Mouse (Mus musculus): Measurements from ENCODE around the gene Cmss1.

Cmss1 gene

DNA sequence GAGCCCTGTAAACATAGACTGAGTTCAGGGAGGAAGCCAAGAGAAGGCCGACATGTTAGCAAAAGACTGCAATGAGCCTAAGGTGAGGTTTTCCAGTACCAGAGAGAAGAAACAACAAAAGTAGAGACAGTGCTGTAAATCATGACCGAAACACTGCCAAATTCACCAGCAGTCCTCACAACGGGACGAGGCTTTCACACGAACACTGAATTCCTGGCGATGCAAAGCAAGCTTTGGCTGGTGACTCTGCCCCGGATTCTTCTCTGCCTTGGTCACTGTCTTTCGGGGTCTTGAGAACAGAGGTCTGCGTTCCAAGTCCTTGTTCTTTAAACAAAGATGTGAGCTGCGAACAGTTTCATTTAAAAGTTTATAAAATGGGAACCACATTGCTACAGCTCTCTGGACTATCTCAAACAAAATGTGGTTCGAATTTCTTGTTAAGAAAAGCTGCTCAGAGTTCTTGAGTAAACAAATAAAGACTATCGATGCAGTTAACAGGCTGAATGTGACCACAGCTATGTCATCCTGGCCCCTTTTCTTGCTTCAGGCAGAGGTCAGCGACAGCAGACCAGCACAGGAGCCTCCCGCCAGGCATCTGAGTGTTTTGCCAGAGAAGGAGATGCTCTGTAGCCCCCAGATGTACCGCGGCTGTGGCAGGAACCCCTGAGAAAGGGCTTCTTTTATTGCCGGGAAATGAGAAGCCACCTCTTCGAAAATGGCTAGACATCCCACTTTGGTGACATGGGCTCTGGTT, 239.5 kb downstream of the Cmss1 start:
- in situ Hi-C loops (cut with MboI; ENCODE audit: unreplicated experiment in 2 of 2): no loop called here

DNA sequence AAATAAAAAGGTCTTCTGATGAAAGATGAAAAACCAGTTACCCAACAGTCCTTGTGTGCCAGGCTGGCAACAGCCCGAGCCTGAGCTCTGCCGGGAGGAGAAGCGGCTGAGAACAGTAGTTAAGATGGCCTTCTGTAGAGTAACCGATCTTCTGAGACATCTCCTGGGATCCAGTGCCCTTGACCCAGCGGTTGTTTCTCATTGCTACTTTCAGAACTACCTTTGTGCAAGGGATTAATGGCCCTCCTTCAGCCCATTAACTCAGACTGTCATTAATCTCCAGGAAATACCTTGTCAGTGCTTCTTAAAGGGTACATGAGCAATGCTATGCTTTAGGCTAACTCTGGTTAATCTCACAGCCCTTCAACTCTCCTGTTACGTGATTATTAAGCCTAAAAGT, 240.5 kb downstream of the Cmss1 start:
- in situ Hi-C loops (cut with MboI; ENCODE audit: unreplicated experiment in 2 of 2): no loop called here

DNA sequence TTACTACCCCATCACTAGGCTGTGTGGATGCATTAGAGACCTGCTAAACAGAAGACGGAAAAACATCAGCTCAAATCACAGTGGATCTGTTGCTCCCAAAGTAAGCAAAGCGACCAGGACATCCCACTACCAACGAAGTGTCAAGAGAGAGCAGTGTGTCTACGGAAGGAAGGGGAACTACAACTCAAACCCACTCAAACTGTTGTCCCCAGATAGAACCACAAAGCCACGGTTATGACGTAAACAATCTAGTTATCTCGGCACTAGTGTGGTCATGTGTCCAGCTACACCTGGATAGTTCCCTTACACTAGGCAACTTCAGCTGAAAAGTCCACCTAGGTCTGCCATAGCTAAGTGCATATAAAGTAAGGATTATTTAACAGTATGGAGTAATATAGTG, 242.2 kb downstream of the Cmss1 start:
- in situ Hi-C loops (cut with MboI; ENCODE audit: unreplicated experiment in 2 of 2): no loop called here

DNA sequence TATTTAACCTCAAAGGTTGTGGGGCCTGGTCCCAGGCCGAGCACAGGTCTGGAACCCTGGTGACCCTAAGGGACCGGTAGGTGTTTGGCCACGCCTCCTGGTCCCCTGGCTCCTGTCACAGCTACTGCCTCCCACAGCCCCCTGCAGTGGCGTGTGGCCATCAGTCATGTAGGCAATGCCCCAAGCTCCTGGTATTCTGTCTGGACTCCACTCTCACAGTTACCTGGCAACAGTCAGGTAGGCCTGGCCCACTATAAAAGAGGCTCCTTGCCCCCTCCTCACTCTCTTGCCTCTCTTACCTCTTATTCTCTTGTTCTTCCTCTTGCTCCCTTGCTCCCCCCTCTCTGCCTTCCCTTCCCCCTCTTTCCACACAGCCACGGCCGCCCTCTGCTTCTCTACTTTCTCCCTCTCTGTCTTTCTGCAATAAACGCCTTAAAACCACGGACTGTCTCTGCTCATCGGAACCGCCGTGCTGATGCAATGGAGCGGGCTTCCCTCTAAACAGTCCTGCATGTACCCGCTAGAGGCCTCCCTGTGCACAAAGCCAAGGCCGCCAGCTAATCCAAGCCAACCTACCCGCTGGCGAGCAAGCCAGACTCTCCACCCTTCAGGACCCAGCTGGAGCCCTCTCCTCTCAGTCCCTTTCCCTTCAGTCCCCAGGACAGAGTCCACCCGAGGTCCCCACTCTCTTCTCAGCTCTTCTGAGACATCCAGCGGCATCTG, 243.8 kb downstream of the Cmss1 start:
- in situ Hi-C loops (cut with MboI; ENCODE audit: unreplicated experiment in 2 of 2): no loop called here

DNA sequence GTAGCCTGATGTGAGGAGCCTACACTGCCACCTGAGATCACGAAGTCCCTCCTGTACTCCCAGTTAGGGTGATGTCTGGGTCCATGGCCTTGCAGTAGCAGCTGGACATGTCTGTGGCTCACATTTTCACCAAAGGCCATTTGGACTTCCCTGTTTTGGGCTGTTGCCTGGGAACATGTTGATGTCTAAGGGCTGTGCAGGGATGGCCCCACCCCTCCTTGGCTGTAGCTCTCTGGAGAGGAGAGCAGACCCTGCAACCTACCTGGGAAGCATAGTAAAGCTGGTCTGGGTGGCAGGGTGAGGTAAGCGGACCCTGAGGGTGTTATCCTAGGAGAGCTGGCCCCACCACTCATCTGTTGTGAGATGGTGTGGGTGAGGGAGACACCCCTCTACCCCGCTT, 245.9 kb downstream of the Cmss1 start:
- in situ Hi-C loops (cut with MboI; ENCODE audit: unreplicated experiment in 2 of 2): no loop called here

DNA sequence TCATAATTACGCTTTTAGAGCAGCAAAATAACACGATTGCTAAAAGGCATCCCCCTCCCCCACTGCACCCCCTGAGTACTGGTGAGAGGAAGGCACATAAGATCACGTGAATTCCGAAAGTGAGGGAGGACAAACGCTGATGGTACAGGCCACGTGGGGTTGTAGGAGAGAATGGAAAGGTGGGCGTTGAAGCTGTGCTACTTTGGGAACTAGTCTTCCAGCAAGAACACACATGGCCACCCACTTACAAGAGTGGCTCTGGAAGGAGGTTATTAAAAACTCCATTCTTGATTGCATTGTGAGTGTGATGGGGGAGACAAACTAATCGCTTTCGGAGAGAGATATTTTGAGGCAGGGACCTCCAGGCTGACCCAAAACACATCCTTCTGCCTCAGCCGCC, 247.4 kb downstream of the Cmss1 start:
- in situ Hi-C loops (cut with MboI; ENCODE audit: unreplicated experiment in 2 of 2): no loop called here

DNA sequence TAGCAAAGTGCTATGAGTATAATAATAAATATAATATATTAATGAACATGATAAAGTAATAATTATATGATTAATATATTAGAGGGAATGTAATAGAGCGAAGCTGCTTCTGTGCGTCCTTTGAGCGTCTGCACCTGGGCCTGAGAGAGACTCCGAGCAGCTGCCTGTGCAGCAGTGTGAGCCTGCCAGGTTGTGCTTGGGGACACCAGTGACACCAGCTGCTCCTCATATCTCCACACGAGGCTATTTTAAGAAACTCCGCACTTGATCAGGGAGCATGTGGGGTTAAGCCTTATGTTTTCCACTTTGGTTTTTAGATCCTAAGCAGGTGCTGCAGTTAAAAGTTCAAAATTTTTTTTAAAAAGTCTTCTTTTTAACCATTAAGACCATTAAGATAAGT, 249.7 kb downstream of the Cmss1 start:
- in situ Hi-C loops (cut with MboI; ENCODE audit: unreplicated experiment in 2 of 2): no loop called here

DNA sequence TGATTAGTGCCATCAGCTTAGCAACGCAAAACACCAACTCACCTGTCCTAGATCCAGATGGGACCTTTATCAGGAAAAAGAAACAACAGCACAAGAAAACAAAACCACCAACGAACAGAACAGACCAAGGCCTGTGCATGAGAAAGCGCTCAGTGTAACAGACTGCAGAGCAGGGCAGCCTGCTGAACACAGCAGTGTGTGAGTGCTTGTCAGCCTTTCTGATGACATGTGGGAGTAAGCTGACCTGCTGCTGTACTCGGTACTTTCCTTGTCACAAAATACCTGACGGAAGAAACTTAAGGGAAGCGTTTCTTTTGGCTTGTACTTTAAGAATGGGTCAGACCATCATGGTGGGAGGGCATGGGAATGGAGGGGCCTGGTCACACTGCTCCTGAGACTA, 250.2 kb downstream of the Cmss1 start:
- in situ Hi-C loops (cut with MboI; ENCODE audit: unreplicated experiment in 2 of 2): no loop called here

DNA sequence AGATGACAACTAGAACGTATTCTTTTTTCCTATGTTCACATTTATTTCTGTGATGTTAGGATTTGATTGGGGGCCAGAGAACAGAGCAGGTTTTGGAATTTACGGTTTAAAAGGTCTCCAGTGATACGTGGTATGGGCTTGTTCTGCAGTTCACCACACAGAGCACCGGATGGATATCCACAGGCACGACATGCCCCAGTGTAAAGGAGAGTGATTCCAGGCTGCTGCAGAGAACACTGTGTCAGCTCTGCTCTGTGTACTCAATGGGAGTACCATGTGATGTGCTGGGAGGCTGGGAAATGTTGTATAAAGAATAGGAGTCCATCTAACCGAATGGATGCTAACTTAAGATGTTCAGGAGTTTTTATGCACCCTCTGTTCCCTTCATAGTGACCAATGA, 252.7 kb downstream of the Cmss1 start:
- in situ Hi-C loops (cut with MboI; ENCODE audit: unreplicated experiment in 2 of 2): no loop called here

DNA sequence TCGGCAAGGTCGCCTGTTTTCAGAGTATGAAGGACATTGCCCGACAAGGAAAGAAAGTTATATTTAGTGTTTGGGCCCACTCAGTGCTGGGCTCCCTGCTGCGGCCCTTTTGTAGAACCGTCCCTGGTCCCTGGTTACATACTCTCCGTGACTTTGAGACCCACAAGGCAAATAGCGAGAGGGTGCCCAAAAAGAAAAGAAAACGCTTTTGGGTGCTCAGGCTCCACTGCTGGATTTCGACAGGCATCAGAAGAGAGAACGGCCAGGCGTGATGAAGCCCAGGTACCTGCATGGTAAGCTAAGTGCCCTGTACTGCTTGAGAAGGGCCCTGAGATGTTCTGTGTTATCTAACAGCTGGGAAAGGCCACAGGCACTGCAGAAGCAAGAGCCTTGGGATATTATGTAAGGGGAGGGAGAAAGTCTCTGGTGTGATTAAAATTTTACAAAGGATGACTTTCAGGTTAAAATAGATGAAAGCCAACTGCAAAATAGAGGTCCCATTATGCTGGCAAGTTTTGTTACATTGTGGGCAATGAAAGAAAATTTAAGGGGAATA, 253.4 kb downstream of the Cmss1 start:
- in situ Hi-C loops (cut with MboI; ENCODE audit: unreplicated experiment in 2 of 2): no loop called here

DNA sequence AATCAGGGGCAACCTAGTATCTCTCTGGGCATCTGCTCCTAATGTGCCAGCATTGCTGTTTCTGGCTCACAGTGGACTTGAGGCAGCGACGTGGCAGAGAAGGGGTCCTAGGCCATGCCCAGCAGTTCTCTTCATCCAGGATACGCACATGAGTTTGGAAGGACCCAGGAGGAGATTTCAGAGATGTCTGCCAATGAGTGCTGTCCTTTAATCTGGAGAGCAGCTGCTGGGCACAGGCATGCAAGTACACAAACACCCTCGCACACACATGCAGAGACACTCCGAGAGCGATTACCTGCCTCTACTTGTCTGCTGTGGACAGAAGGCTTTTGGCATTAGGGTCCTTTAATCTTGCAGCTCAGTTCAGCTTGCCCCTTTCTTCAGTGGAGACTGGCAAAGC, 253.9 kb downstream of the Cmss1 start, which contains the start of gene Filip1l:
Gene Filip1l (plus strand): TSS at position 343 of the 400 bp plus-strand sequence.
- in situ Hi-C loops (cut with MboI; ENCODE audit: unreplicated experiment in 2 of 2): no loop called here

DNA sequence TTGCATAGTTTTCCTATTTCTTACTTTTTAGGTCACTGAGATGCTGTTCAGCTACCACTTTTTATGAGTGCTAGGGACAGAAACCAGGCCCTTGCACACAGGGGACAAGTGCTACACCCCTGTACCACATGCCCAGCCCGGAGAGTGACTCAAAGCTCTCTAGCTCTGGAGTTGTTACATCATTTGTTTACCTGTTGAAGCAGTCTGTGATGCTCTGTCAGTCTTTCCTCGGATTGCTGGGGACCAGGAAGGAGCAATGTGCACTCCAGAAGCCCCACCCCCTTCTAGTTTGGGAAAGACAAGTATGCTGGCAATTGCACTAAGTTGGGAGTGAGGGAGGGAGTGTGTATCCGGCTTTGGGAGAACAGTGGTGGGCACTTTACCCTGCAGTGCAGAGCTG, 257.0 kb downstream of the Cmss1 start:
- in situ Hi-C loops (cut with MboI; ENCODE audit: unreplicated experiment in 2 of 2): no loop called here

DNA sequence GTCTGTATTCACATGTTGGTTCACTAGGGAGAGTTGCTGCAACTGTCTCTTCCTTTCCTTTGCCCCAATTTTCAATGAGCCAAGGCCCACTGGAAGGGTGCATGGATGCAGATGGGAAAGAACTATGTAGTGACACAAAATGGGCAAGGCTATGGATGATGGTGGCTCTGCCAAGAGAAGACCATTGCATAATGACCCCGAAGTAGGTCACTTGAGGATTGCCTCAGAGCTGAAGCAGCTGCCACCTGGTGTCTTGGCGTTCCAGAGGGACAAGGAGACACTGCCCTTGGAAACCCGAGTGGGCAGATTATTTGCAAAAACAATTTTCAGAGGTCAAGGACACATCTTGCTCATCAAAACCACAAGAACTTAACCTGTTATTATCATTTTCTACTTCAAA, 257.6 kb downstream of the Cmss1 start:
- in situ Hi-C loops (cut with MboI; ENCODE audit: unreplicated experiment in 2 of 2): no loop called here

DNA sequence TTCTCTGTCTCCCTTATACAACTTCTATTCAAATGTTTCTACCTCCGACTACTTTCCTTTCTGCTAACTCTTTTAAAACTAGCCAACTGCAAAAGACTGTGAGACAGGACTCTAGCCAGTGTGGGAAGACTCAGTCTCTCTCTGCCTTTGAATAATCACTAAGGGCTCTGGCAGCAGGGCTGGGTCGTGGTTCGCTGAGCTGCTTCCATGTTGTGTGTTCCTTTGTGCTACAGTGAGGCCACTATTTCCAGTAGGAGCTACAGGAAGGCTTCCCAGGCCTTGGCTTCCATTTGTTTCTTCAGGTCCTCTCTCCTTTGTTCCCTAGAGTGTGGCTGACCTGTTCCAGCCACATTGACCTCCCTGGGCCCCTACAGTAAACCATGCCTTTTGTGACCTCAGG, 260.4 kb downstream of the Cmss1 start:
- in situ Hi-C loops (cut with MboI; ENCODE audit: unreplicated experiment in 2 of 2): no loop called here

DNA sequence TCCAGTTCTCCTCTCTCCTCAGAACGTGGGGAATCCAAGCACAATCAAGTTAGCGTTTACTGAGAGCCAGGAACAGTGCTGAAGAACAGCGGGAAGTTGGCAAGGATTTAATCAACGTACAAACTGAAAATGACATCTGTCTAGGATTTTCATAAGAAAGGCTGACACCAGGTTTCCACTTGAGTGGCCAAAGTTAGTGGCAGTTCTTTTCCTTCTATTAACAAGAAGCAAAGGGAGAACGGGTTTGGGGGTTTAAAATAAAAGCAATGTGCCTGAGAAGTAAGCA, 266.1 kb downstream of the Cmss1 start:
- in situ Hi-C loops (cut with MboI; ENCODE audit: unreplicated experiment in 2 of 2): no loop called here

DNA sequence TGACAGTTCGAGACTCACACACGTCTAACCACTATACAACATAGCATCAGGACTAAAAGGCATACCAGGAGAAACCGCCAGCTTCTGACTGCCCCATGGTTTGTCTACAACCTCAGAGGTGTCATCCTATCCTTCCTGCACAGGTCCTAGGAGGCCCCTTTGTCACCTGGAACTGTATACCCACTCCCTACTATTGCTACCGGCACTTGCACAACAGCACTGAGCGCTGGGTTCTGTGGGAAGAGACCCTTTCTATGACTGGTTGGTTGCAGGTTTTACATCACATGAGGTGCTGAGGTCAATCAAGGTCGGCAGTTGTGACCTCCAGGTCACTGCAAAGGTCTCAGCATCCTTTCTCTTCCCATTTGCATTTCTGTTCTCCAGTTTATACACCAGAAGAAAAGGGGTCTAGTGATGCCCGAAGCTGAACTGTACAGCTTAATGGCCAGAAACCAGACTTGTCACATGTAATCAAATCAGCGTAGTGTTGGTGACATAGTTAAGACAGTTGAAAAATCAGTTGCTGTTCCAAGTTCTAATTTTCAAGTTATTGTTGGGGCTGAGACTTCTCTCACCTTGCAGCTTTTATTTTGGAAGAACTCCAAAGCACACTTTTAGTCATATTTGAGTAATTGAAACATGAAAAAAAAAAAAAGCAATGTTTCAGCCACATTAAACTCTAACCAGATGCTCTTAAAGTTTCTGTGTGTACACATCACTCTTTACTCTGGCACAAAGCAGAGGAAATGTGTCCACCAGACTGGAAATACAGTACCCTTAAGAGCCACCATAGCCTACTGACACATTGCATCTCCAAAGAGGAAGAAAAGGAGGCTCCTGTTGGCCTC, 266.7 kb downstream of the Cmss1 start:
- in situ Hi-C loops (cut with MboI; ENCODE audit: unreplicated experiment in 2 of 2): loop anchor here (5.0 to 10.0 kb wide), 2 partner anchors 93 to 235 kb away; no protein-coding TSS in a partner anchor

DNA sequence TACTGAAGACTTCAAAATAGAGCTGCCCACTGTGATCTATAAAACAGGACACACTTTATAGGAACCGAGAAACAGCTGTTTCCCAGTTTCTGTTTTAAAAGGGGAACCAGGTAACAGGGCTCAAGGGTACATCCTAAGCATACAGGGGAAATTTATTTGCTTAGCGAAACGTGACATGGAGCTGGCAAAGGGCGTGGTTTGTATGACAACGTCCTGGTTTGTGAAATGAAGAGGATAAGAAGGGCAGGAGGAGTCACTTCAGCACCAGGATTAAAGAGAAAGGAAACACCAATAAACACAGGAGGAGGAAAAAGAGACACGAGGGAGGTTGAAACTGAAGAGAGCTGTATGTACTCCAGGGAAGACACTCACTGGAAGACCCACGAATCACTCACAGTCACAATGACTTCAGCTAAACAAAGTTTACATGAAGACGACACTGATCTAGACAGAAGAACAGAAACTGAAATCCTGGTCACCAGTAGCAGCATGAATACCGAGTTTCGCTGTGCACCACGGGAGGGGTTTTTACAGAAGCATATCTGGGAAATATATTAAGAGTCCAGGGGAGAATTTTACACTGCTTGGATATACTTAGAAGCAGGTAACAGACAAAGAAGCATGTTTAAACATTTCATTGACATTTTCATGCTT, 269.8 kb downstream of the Cmss1 start:
- in situ Hi-C loops (cut with MboI; ENCODE audit: unreplicated experiment in 2 of 2): loop anchor here (5.0 to 10.0 kb wide), 2 partner anchors 90 to 238 kb away; no protein-coding TSS in a partner anchor

DNA sequence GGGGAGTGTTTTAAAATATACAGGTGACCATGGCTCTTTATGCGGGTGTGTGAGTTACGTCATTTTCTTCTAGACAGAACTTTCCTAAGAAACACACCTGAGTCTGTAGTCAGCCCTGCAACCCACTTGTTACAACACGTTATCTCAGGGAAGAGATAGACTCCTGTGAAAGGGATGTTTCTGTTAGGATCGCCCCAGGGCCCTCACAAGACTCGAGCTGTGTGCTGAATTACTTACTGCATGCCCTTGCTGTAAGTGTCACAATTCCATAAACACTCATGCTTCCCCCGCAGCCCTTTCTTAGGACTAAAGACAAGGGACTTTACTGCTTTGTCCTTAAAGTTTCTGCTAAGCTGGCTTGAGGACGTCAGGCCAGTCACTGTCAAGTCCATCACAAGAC, 274.4 kb downstream of the Cmss1 start:
- in situ Hi-C loops (cut with MboI; ENCODE audit: unreplicated experiment in 2 of 2): loop anchor here in 1 of 2 experiments (10.0 kb wide), 1 partner anchor 242 kb away; no protein-coding TSS in a partner anchor

DNA sequence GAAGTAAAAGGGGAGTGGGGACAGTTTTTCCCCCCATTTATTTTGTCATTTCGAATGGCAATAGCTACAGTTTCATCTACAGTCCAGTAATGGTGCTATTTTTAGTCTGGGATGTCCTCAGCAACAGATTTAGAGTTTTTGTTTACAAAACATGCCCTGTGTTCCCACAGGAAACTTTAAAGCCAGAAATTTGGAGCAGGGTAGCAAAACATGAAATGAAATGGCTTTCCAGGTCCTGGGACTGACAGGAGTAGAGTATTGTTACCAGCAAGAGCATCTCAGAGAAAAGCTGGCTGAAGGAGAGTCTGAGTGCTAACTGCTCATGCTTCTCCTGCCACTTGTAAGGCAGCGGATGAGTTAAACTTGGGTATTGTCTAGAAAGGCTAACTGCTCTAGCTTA, 276.6 kb downstream of the Cmss1 start:
- in situ Hi-C loops (cut with MboI; ENCODE audit: unreplicated experiment in 2 of 2): loop anchor here in 1 of 2 experiments (10.0 kb wide), 1 partner anchor 245 kb away; no protein-coding TSS in a partner anchor

DNA sequence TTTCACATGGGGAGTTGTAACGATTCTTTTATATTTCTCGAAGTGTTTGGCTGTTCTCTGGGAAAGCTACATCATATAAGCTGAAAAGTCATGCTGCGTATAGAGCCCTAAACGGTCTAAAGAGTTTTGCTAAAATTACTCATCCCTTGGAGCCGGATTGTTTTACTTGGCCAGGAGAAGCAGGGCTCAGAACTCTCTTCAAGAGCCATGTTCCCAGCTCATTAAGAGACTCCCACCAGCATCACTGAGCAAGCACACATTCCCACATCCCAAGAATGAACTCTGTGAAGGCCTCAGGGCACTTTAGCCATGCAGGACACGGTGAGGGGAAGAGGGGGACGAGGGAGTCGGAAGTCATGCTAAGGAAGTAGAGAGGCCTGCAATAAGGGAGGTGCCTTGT, 277.6 kb downstream of the Cmss1 start:
- in situ Hi-C loops (cut with MboI; ENCODE audit: unreplicated experiment in 2 of 2): loop anchor here in 1 of 2 experiments (10.0 kb wide), 1 partner anchor 64 kb away; no protein-coding TSS in a partner anchor

Measured in v-Abl transformed pro-B cells (cell line).